Mouse (Mus musculus): ENCODE data around the gene Dync1li2.

GRCm38 (mm10) chr8:104441613-104442012, 1.2 kb downstream of the Dync1li2 start:
- TF ChIP-seq POLR2A (IDR thresholded peaks at IDR 0.05; ENCODE audit: low read depth, low read length) (no peak), CTCF (IDR thresholded peaks at IDR 0.05; ENCODE audit: borderline replicate concordance, insufficient read depth, low read length) (no peak)

Data from embryonic fibroblast, embryonic 13.5 days (primary cell).